Mouse (Mus musculus): ENCODE data around the gene Xab2. TPM values are rescaled to one million over a fixed set of nuclear protein-coding genes. Genes with fewer than 3 reads are reported as not detected.

Gene Xab2
- polyA plus RNA-seq (2015; fragmentation: Nextera tagmentation; extraction: Ambion mirVana), result 33.8 and 39.0 TPM in 2 replicates

DNA sequence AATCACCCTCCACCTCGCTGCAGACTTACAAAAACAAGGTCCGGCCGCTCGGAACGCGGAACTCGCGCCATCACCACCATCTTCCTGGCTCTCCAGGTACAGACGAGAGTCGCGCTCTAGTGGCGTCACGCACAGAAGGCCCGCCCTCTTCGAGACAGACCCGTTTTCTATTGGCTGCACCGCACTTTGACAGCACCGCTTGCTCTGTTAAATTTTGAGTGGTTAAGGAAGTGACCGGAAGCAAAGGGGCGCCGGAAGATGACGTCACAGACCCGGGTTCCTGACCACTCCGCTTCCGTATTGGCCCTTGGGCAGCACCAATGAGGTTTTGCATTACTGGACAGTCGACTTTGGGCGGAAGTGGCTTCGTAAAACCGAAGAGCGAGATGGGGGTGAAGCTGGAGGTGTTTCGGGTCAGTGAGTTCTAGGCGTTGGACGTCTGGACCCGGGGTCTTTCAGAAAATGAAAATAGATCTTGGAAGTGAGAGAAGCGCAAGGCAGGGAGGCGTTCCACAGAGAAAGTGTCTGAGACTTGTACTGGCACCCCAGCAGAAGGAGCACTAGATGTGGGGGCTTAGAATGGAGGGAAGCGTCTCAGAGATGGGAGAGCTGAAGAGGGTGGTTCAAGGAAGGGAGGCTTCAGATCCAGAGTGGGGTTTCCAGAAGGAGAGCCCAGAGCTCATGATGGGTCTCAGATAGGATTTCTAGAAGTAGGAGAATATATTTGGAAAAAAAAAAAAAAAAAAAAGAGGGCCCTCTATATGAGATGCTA lies at the start of gene Xab2, which contains the start of gene Pet100:
TSS of gene Xab2 (minus strand) at position 118 of the 772 bp plus-strand sequence.
TSS of gene Pet100 (plus strand) at position 350 of the 772 bp plus-strand sequence.

DNA sequence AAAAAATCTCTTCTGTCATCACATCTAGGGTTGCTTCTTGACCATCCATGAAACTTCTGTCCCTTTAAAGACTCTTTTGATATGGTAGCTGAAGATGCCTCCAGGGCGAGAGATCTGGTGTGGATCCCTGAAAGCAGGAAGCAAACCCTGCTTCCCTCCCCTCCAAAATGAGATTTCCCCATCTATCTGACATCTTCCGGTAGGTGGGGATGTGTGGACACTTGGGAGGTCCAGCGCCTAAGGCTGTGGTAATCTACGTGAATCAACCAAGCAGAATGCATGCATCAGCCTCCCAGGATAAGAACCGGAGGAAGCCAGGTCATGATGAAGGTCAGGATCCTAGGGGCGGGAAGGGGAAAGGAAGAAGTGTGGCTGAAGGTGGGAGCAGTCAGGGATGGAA lies 44.4 kb upstream of the Xab2 start, which contains the start of gene Mcemp1:
TSS of gene Mcemp1 (plus strand) at position 248 of the 400 bp plus-strand sequence.

DNA sequence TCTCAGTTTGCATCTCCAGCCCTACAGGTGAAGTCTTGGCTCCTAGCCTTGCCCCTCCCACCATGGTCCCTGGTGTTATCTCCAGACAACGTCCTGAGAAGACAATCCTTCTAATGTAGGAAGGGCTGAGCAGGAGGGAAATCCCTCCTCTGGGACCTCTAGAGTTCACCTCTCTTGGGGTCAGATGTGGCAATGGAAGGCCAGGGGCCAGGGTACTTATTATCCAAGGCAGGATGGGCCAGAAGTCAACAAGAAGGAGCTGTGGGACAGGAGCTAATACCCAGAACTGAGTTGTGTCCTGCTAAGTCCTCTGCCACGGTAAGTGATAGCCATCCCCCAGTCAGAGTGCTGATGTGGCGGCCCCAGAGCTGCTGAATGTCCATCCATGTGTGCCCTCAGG lies 34.4 kb upstream of the Xab2 start, which contains the start of gene Retn:
TSS of gene Retn (plus strand) at position 245 of the 400 bp plus-strand sequence.

DNA sequence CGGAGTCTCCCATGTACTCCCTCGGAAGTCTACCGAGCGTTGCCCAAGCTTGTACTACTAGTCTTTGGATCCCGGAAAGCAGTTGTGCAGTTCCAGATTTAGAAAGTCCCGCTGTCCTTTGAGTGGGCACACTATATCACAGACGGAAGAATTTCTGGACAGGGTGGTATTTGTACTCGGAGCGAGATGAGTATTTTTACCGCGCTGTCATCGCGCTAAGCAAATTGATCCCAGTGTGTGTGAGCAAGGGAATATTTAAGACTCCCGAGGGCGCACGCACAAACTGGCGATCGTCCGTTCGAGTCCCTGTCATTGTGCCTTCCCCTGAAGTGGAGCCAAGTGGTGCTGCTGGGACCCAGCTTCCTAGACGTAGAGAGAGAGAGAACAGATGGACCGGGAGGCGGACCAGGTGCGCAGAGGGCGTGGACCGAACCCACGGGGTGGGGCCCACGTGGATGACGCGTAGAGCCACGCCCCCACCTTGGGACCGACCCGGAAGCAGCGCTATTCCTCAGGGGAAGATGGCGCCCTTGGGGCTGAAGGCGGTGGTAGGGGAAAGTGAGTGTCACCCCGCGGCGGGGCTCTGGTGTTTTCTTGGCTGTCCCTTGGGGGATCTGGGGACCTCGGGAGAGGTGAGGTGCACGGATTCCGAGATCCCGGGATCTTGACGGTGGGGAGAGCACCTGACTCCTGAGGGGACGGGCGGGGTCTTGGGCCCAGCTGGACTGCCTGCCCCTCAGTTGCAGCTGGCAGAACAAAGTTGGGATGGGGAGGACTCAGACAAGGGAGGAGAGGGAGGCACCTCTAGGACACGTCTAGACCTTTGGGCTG lies 9.7 kb upstream of the Xab2 start, which contains the start of gene Stxbp2:
TSS of gene Stxbp2 (plus strand) at position 309 of the 831 bp plus-strand sequence.

DNA sequence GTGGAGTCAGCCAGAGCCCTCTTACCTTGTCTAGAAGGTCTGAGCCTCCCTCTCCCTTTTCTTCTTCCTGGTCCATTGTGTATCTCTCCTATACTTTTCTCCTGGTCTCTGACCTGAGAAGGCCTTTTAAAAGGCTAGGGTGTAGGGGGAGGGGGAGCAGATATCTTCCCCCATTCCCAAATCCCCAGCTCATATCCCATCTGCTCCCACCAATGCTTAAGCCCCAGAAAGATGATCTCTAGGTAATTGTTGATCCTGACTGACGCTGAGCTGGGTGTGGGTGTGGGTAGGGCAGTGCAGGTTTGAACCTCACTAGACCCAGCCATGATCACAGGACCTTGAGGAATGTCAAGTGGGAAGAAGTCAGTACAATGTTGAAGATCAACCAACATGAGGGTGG lies 4.3 kb upstream of the Xab2 start, which contains the start of gene Pcp2:
TSS of gene Pcp2 (minus strand) at position 101 of the 400 bp plus-strand sequence.

DNA sequence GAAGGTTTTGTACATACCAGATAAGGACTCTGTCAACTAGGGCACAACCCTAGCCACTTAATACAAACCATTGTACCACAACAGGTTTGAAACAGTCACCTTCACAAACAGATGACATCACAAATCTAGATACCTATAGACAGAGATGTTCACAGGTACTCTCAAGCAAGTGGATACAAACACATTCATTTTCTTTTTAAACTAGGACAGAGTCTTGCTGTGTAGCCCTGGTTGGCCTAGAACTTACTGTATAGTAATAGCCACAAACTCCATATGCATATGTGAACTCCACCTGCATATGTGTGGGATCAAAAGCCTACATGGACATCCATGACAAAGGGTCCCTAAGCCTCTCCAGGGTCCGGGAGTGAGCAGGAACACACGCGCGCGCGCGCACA lies 34.1 kb downstream of the Xab2 start, which contains the start of gene Camsap3:
TSS of gene Camsap3 (plus strand) at position 301 of the 398 bp plus-strand sequence.

DNA sequence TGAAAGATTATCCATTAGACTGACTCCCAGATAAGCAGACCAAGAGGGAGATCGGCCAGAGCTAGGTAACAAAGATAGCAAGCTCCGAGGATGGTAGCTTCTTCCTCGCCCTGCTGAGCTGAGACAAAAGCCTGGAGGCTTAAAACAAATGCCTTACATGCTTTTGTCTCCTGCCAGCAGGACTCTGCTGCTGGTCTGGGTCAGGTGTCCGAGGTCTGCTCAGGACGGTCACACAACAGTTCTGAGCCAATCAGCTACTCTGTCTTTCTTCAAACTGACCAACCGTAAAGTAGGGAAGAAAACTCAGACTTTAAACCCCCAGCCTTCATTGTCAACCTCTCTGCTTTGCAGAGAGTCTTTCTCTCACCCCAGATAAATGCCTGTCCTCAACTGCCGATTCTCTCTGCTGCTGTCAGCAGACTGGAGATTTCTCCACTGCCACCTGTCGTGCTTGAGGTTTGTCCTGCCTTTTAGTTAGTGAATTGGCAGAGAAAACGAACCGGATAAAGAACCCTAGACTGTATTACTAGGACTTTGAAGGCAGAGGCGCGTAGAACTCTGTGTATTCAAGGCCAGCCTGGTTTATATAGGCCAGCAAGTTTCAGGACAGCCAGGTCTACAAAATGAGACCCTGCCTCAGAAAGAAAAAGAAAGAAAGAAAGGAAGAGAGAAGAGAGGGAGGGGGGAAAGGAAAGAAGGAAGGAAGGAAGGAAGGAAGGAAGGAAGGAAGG lies 53.3 kb downstream of the Xab2 start, which contains the start of gene C330021F23Rik:
TSS of gene C330021F23Rik (plus strand) at position 350 of the 731 bp plus-strand sequence.

Other genes with a start within 250 kb of the Xab2 start
- 6.7 and 8.3 TPM in 2 replicates for gene Arhgef18, start 228.3 kb downstream of the Xab2 start, polyA plus RNA-seq (2015; fragmentation: Nextera tagmentation; extraction: Ambion mirVana)
- 2.4 and 3.3 TPM in 2 replicates for gene Pex11g, start 153.6 kb downstream of the Xab2 start, polyA plus RNA-seq (2015; fragmentation: Nextera tagmentation; extraction: Ambion mirVana)
- gene Tex45, start 150.5 kb downstream of the Xab2 start, polyA plus RNA-seq (2015; fragmentation: Nextera tagmentation; extraction: Ambion mirVana), result 0.67 and 1.0 TPM in 2 replicates
- gene Zfp358, start 128.2 kb downstream of the Xab2 start, polyA plus RNA-seq (2015; fragmentation: Nextera tagmentation; extraction: Ambion mirVana), result 44.1 and 45.6 TPM in 2 replicates
- gene Mcoln1, start 120.9 kb downstream of the Xab2 start, polyA plus RNA-seq (2015; fragmentation: Nextera tagmentation; extraction: Ambion mirVana), result 81.0 and 92.5 TPM in 2 replicates
- 40.4 and 43.1 TPM in 2 replicates for gene Pnpla6, start 105.9 kb downstream of the Xab2 start, polyA plus RNA-seq (2015; fragmentation: Nextera tagmentation; extraction: Ambion mirVana)
- gene C330021F23Rik, start 53.3 kb downstream of the Xab2 start, polyA plus RNA-seq (2015; fragmentation: Nextera tagmentation; extraction: Ambion mirVana), result 0.53 TPM in 1 of 2 replicates, not detected in the other
- gene Camsap3, start 34.0 kb downstream of the Xab2 start, polyA plus RNA-seq (2015; fragmentation: Nextera tagmentation; extraction: Ambion mirVana), result 36.5 and 42.6 TPM in 2 replicates
- gene Pet100, start 232 bp upstream of the Xab2 start, polyA plus RNA-seq (2015; fragmentation: Nextera tagmentation; extraction: Ambion mirVana), result 99.6 and 101 TPM in 2 replicates
- gene Pcp2, start 4.2 kb upstream of the Xab2 start, polyA plus RNA-seq (2015; fragmentation: Nextera tagmentation; extraction: Ambion mirVana), result 3.1 and 4.0 TPM in 2 replicates
- 24.9 and 27.4 TPM in 2 replicates for gene Stxbp2, start 9.6 kb upstream of the Xab2 start, polyA plus RNA-seq (2015; fragmentation: Nextera tagmentation; extraction: Ambion mirVana)
- gene Retn, start 34.5 kb upstream of the Xab2 start, polyA plus RNA-seq (2015; fragmentation: Nextera tagmentation; extraction: Ambion mirVana), result 0.58 and 0.90 TPM in 2 replicates
- gene Mcemp1, start 44.4 kb upstream of the Xab2 start, polyA plus RNA-seq (2015; fragmentation: Nextera tagmentation; extraction: Ambion mirVana), result 0.25 TPM in 1 of 2 replicates, not detected in the other
- gene Fcor, start 51.0 kb upstream of the Xab2 start, polyA plus RNA-seq (2015; fragmentation: Nextera tagmentation; extraction: Ambion mirVana), result 35.1 and 36.4 TPM in 2 replicates
- 46.7 and 48.8 TPM in 2 replicates for gene Trappc5, start 55.0 kb upstream of the Xab2 start, polyA plus RNA-seq (2015; fragmentation: Nextera tagmentation; extraction: Ambion mirVana)
- 0.22 and 0.28 TPM in 2 replicates for gene Fcer2a, start 72.9 kb upstream of the Xab2 start, polyA plus RNA-seq (2015; fragmentation: Nextera tagmentation; extraction: Ambion mirVana)
- gene Clec4g, start 99.3 kb upstream of the Xab2 start, polyA plus RNA-seq (2015; fragmentation: Nextera tagmentation; extraction: Ambion mirVana), result not detected in 2 replicates
- not detected in 2 replicates for gene Cd209a, start 127.7 kb upstream of the Xab2 start, polyA plus RNA-seq (2015; fragmentation: Nextera tagmentation; extraction: Ambion mirVana)
- gene Cd209e, start 233.0 kb upstream of the Xab2 start, polyA plus RNA-seq (2015; fragmentation: Nextera tagmentation; extraction: Ambion mirVana), result not detected in 2 replicates